Mouse (Mus musculus) erythroblast, embryonic 14.5 days (primary cell): ENCODE data around the gene Ppp3r1.

Experiments
- GATA1 ChIP-seq: IDR thresholded peaks from 2 replicates; pipeline ENCODE4 v1.6.1; 2012; ENCODE audit warnings: low read length, inconsistent platforms, mixed read lengths
- TAL1 ChIP-seq: IDR thresholded peaks from 3 replicates; pipeline ENCODE4 v1.6.1; 2012; ENCODE audit warnings: low read length, inconsistent platforms, mixed read lengths

DNA sequence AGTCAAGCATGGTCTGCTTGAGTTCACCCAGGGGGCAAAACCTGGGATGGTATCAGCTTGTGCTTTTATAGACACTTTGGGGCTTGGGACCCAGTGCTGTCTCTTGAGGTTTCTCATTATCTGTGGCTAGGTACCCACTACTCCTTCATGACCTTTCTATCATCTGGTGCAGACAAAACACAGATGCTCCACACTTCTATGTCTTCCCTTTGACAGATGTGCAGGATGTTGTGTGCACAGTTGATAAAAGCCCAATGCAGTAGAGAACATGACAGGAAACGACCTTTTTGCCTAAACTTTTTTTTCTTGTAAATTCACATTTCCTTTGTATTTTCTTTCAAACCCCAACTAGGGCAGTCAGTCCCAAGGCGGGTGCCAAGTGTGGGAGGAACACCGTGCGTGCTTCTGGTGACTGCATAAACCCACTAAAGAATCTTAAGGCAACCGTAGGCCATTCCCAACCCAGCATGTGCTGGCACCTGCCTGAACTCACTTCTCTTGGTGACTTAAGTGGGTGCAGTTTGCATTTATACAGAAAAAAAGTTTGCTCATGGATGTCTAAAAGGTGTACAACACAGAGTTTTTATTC is 77.5 kb downstream of the Ppp3r1 start:
- TF ChIP-seq GATA1 (no peak), TAL1 (no peak)
